Mouse (Mus musculus) brown adipose tissue, adult 24 weeks (tissue): ENCODE results near the gene Vps35l. TPM values are rescaled to one million over a fixed set of nuclear protein-coding genes. Genes with fewer than 3 reads are reported as not detected.

Experiments
- H3K27ac ChIP-seq: fragments of 200-500 bp; replicated peaks from 2 replicates; pipeline ENCODE4 v1.5.1; 2012; ENCODE audit warnings: low read depth, mild to moderate bottlenecking, low read length
- H3K4me1 ChIP-seq: fragments of 200-500 bp; 2 replicates; pipeline ENCODE4 v1.6.1; 2012; ENCODE audit warnings: low read length, mixed read lengths; ENCODE audit not compliant: control insufficient read depth, insufficient read depth, insufficient read length
- H3K4me3 ChIP-seq: fragments of 200-500 bp; 2 replicates; pipeline ENCODE4 v1.5.1; 2012; ENCODE audit warnings: low read depth, mild to moderate bottlenecking, low read length, moderate library complexity; ENCODE audit not compliant: insufficient read depth
- polyA plus RNA-seq: library from polyadenylated mRNA; stranded (reverse); fragments of >200 nt; gene quantifications from 2 replicates; pipeline ENCODE4 v1.2.4, GENCODE M21; 2012; ENCODE audit not compliant: missing spikeins, insufficient read depth, insufficient read length

Gene Vps35l
- polyA plus RNA-seq, 1 experiment, result 39.6 TPM

DNA sequence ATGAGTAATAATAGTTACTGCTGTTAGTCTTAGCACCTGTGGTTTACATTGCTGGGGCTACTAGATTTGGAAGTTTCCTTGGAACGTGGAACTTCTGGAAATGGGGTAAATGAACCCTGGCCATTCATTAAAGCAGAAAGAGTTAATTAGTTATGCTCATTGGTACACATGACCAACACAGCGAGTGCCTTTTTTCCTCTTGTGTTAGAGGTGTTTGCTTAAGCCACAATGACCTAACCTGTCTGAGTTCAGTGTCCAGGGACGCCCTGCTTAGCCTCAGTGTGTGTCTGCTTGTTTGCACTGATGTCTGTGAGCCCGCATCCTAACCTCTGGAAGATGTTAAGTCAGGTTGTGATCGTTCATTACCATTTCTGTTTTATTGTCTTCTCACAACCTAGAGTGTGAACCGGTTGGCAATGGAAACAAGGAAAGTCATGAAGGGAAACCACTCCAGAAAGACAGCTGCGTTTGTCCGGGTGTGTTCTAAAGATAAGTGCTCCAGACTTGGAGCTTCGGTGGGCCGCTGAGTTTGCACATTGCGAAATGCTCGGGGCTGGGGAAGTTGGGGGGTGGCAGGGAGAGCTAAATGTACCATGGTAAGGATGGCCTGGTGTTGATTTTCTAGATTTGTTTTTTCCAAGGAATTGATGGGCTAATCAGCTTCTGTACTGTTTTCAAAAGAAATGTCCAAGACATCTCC, 71.5 kb downstream of the Vps35l start:
- no peak overlapping the region for H3K4me3 ChIP-seq
- no peak overlapping the region for H3K27ac ChIP-seq
- peaks cover 5% of the 10 kb centered on the region; the same call in 1 of the 2 replicates for H3K4me1 ChIP-seq

DNA sequence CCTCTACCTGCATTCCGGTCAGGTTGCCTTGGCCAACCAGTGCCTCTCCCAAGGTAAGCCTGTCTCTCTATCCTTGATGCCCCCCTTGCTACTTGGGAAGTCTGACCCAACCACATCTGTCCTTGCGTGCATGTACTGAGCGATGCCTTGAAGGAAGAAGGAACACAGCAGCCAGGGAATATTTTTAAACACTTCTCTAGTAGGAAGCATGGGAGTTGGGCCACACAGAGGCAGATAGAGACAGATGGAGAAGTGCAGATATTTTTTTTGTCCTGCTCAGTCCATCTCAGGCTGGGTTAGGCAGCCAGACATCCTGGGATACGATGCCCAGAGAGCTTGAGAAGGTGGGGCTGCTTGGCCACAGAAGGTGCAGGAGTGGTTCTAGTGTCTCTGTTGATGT, 73.6 kb downstream of the Vps35l start:
- Histone ChIP-seq H3K27ac (no peak overlapping the region), H3K4me1 (no peaks in the 10 kb centered on the region), H3K4me3 (no peak overlapping the region)

DNA sequence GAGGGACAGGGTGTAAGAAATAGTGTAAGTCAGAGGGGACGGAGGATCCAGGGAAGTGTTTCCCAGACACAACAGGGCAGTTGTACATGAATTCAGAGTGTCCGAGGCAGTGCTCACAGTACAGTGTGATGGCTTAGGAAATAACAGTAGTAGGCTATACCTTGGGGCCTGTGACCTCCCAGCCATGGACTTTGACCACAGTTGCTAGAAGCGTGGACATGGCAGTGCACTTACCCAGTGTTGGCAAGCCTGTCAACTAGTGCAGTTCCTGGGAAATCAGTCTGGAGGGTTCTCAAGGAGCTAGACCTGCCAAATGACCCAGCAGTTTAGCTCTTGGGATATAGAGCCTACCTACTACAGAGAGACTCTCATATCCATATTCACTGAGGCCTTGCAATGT, 76.2 kb downstream of the Vps35l start:
- Histone ChIP-seq H3K4me3 (no peak overlapping the region), H3K4me1 (peaks cover 4% of the 10 kb centered on the region; the same call in 1 of the 2 replicates)

GRCm38 (mm10) chr7:118817741-118818140, 77.7 kb downstream of the Vps35l start:
- H3K4me3 ChIP-seq, result no peak overlapping the region
- peaks cover 7% of the 10 kb centered on the region for H3K4me1 ChIP-seq
- no peak overlapping the region for H3K27ac ChIP-seq

More for the DNA sequence above, 76.2 kb downstream of the Vps35l start:
- H3K27ac ChIP-seq, result no peak overlapping the region

DNA sequence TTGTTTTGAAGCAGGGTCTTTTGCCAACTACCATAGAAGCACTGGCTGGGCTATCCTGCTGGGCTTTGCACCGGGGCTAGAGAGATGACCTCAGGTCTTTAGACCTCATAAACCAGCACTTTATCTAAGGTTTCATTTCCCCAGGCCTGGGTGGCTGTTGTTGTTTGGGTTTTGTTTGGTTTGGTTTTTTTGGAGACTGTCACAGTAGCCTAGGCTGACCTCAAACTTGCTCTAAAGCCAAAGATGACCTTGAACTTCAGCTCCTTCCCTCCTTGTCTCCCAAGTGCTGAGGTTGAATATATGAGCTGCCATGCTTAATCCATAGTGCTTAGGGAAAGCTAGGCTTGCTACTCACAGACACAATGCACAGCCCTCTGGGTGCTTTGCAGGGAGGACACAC, 79.6 kb downstream of the Vps35l start:
- Histone ChIP-seq H3K4me1 (peaks cover 7% of the 10 kb centered on the region), H3K27ac (no peak overlapping the region), H3K4me3 (no peak overlapping the region)

- H3K4me1 ChIP-seq, result peaks cover 7% of the 10 kb centered on the region
- H3K4me3 ChIP-seq, result no peak overlapping the region
- H3K27ac ChIP-seq, result peak overlapping the region; percentile 68
Measured at GRCm38 (mm10) chr7:118821356-118821755, 81.3 kb downstream of the Vps35l start.

DNA sequence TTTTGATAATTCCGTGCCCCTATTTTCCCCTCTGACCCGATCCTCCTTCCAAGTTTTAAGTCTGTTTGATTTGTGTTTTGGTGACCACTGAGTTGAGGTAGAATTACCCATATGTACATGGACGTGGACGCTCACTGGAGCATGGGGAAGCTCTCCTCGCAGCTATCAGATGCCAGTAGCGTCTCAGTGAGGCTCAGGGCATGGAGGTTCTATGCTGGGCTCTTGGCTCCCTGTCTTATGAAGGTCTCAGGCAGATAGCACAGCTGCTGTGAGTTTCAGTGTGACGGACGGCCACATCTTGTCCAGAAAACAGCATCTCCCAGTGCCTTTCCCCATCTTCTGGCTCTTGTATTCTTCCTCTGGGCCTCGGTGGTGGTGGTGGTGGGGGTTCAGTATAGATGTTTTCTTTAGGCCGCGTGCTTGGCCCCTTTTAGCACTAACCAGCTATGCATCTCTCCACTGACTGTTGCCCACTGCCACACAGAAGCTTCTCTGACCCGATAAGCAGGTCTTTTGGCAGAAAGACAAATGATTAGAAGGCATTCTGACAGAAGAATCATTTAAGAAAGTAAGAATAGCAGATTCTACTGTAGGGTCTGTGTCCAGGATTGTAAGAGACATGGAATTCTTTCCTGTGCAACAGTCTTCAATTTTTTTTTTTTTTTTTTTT, 82.0 kb downstream of the Vps35l start:
- Histone ChIP-seq H3K4me1 (peaks cover 7% of the 10 kb centered on the region), H3K27ac (peak overlapping the region; percentile 72), H3K4me3 (no peak overlapping the region)

DNA sequence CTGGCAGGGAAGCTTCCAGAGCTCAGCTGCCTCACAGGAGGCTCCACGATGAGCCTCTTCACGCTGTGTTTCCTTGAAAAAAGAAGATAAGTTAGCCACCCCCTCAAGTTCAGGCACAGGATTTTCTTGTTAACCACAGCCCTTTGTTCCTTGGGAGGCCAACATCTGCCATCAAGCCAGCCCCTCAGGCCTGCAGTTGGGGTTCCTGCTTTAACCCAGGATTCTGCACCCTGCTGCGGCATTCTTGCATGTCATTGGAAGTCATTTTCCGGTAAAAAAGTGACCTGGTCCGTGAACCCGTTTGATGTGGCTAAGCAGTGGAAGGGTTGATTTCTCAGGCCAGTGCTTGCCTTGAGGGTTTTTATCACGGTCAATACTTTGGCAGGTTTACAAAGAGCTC, 84.4 kb downstream of the Vps35l start:
- H3K4me3 ChIP-seq, result no peak overlapping the region
- no peak overlapping the region for H3K27ac ChIP-seq
- H3K4me1 ChIP-seq, result peaks cover 13% of the 10 kb centered on the region

DNA sequence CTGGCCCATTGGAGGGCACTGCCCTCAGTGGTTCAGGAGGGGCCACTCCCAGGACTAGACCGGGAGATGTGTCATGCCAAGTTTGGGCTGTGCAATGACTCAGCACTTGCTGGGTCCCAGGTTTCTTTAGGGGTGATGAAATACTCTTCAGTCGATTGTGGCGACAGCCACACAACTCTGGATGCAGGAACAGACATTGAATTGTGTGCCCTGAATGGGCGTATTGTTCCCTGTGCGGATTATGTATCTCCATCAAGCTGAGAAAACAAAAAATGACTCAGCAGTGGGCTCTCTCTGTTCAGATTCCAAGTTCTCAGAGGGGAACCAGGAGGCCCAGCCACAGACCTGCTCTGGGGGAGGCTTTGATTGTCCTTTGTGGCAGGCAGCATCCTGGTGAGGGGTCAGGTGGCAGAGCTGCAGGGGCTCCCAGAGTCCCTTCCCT, 88.0 kb downstream of the Vps35l start:
- peaks cover 11% of the 10 kb centered on the region; the same call in 1 of the 2 replicates for H3K4me1 ChIP-seq
- H3K27ac ChIP-seq, result no peak overlapping the region
- H3K4me3 ChIP-seq, result no peak overlapping the region

DNA sequence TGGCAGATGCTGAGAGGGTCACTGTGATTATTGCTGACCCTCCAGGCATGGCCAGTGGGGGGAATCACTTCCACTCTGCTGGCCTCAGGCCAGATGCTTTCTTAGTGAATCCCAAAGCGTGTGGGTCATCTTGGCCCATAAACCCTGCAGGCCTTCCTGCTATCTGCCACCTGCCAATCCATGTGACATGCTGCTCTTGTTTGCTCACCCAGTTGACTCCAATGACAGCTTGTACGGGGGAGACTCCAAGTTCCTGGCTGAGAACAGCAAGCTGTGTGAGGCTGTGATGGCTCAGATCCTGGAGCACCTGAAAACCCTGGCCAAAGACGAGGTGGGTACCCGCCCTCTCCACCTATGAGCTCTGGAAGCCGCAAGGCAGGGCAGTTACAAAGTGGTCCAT, 97.9 kb downstream of the Vps35l start:
- Histone ChIP-seq H3K4me3 (no peak overlapping the region), H3K27ac (no peak overlapping the region), H3K4me1 (no peaks in the 10 kb centered on the region)

GRCm38 (mm10) chr7:118841030-118841745, 101.2 kb downstream of the Vps35l start:
- Histone ChIP-seq H3K4me1 (no peaks in the 10 kb centered on the region), H3K27ac (no peak overlapping the region), H3K4me3 (no peak overlapping the region)

GRCm38 (mm10) chr7:118841796-118842195, 101.8 kb downstream of the Vps35l start:
- H3K27ac ChIP-seq, result no peak overlapping the region
- no peak overlapping the region for H3K4me3 ChIP-seq
- no peaks in the 10 kb centered on the region for H3K4me1 ChIP-seq

GRCm38 (mm10) chr7:118842938-118843337, 102.9 kb downstream of the Vps35l start:
- no peak overlapping the region for H3K4me3 ChIP-seq
- H3K4me1 ChIP-seq, result no peaks in the 10 kb centered on the region
- no peak overlapping the region for H3K27ac ChIP-seq

DNA sequence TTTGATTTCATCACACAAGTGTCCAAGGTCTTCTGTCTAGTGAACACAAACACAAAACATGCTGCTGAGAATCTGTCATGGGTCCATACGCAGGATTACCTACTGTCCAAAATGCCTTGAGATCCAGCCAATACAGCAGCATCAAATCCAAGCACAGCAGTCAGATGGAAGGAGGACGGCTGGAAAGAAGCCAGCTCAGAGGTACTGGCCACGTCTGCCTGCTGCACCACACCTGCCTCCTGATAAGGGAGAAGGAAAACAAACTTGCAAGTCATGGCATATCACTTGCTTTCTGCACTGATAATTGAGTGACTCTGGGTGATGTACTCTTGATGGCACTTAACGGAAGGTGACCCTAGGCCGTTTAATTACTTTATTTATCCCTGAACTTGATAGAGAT, 105.1 kb downstream of the Vps35l start:
- Histone ChIP-seq H3K4me3 (no peak overlapping the region), H3K27ac (no peak overlapping the region), H3K4me1 (no peaks in the 10 kb centered on the region)

GRCm38 (mm10) chr7:118846329-118846728, 106.3 kb downstream of the Vps35l start:
- Histone ChIP-seq H3K4me1 (peaks cover 8% of the 10 kb centered on the region), H3K4me3 (no peak overlapping the region), H3K27ac (no peak overlapping the region)
